Mouse (Mus musculus) cerebellum, postnatal 14 days (tissue): ENCODE data around the gene Trim29.

Experiments used
- DNase-seq, 2 experiments: peaks; one replicate each; pipeline ENCODE4 v3.0.0; 2021; ENCODE audit warnings: mixed read lengths in 2 of 2

Trim29 gene

DNA sequence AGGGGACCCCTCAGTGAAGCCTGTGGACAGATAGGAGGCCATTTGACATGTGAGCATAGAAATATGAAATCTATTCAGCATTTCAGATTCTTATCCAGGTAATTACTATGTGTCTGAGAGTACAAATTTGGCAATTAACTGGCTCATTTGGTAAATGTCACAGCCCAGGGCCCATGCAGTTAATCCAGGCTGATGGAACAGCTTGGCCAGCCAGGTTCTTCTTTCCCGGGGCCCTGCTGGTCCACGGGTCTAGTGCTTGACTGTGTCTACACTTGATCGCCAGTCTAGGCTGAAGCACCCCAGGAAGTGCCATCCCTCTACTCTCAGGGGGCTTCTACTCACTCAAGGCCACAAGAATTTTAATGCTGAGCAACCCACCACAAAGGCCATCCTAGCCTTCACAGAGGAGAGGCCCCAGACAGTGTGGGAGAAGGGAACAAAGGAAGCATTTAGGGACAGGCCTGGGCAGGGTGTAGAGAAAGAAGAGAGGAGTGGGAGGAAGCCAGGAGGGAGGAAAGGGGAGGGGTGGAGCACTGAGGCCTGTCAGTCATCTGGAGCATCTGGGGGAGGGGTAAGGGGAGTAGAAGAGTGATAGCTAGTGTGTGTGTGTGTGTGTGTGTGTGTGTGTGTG, 4.8 kb downstream of the Trim29 start:
- no peak for DNase-seq

DNA sequence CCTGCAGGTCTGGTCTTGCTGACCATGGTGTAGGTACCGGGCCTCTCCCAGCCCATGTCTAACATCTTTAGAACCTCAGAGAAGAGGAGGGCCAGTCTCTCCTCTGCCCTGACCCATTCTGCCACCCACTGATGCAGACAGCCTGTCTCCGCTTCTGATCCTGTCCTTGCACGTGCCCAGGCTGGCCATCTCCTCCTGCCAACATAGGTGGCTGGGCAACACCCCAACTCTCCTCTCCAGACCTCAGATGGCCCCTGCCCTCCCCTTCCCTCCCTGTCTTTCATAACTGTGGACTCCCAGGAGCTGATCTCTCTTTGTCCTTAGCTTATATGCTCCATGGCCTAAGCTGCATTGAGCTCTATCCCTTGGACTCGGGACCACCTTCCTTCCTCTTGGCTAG, 5.8 kb downstream of the Trim29 start:
- peak; percentile 65 to 81 for DNase-seq

DNA sequence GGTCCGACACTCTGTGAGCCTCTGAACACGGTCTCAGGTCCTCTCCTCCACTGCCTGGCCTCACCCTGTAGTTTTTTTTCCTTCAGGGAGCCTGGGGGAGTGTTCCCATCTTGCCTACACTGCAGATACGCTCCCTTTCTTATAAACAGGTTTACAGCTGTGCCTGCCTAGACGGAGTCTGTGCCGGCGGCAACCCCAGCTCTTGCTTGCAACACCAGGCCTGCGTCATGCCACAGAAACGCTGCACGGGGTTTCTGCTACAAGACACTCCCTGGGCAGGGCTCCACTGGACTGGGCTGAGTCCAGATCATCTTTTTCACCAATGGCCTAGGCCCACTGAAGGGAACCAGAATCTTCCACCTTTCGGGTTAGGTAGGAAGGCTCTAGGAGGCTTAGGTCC, 8.0 kb downstream of the Trim29 start:
- no peak for DNase-seq

DNA sequence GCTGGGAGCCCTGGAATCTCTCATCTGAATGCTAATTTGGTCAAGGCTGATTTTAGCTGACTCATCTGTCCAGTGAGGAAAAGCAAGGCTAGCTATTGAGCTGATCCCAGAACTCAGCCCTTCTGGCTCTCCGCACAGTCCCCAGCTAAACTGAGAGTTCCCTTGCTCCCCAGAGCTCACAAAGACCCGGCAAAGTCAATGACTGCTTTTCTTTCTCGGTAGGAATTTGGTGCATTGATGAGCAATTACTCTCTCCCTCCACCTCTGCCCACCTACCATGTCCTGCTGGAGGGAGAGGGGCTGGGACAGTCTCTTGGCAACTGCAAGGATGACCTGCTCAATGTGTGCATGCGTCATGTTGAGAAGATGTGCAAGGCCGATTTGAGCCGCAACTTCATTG, 11.3 kb downstream of the Trim29 start:
- no peak for DNase-seq

DNA sequence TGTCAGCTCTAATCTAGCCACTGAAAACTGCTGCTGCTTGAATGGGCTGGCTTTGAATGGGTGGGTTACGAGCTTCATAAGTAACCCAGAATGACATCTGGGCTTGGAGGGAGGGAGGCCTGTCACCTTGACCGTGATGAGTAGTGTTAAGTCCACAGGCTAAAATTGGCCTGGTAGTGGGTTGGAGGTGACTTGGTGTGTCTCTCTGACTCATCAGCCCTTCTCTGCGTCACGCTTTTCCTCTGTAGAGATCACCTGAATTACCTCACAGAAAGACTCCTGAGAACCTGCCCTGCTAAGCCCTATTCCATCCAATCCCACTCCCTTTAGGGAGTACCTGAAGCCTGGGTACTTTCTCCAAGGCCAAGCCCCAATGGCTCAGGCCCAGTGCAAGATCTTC, 12.0 kb downstream of the Trim29 start:
- DNase-seq: no peak

DNA sequence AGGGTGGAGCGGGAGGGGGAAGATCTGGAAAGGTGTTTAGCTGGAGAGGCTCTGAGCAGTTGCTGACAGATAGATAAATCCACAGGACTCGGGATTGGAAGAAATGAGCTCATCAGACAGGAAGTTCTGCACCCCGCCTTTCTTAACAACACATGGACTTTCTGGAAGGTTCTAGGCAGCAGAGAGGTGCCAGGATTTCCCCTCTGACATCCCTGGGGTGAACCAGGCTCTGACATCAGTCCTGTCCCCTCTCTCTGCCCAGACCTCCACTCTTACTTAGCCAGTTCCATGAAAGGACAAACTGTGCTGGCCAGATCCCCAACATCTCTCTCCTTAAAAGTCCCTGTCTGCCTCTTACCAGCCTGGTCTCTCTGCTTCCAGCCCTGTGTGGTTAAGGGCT, 14.8 kb downstream of the Trim29 start:
- no peak for DNase-seq

DNA sequence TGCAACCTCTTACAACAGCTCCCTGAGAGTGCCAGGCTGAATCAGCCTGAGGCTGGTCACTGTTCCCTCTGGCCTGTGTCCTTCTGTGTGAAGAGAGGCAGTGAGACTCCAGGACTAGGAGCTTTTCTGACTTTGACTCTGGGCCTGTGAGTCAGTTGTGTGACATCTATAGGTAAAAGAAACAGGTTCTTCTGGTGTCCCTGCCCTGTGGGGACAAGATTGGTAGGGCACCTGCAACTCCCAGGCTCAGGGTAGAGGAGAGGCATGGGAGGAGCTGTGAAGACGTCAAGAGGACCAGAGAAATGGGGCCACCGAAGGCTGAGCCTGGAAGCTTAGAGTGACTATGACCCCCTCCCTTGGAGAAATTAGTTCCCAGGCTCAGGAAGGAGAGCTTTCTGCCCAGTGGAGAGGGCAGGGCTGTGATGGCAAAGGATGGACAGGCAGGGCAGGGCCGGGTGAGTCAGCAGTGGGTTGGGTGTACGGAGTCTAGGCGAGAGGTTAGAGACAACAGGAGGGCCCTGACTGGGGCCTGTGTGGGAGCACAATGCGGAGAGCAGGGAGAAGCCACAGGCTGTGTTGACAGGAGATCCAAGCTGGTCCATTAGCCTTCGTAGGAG, 15.5 kb downstream of the Trim29 start:
- DNase-seq: no peak

DNA sequence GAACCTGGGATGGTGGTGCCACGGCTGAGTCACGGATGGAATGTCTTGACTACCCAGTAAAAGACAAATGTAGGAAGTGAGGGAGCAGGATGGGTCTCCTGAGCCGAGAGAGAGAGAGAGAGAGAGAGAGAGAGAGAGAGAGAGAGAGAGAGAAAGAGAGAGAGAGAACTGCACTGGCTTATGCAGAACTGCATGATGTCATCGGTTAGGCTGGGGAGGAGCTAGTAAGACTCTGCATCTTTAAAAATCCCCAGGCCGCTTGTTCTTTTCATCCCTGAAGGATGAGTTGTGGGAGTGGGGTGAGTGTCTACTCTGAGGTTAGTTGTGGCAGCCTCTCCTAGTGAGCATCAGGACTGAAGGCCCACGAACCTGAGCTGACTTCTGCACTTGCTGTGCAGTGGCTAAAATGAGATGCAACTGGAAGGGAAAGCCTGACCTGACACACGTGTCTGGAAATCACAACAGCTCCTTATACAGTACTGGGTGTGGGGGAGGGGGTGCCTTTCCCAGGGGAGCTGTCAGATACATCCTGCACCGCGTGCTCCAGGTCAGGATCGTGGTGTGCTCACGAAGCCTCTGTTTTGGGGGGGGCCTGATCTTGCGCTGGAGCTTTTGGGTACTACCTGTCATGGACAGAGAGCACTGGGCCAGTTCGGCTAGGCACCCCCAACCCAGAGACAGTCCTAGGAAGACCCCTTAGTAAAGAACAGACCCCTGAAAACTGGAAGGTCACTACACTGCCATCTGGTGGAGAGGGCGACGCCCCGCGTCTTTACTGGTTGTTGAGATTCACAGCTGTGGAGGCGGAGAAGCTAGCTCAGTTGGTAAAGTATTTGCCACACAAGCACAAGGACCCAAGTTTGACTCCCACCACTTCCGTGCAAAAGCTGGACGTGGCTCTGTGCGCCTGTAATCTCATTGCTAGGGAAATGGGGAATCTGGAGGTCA, 16.8 kb downstream of the Trim29 start:
- peak in 1 of 2 experiments; percentile 49 for DNase-seq

DNA sequence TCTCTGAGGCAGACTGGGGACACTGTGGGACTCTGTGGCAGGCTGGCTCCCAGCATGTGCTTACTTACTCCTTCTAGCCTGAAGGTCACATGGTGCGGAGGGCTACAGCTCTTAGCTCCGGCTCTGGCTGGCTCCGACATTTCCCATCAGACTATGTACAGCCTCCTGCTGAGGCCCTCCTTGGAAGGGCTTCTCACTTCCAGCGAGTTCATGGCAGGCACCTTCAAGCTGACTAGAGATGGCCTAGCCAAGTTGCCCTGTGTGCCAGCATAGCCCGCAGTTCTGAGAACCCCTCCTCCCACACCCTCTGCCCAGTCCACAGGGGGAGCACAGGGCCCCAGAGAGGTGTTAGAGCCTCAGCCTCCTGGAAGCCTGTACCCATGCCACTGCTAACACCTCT, 19.8 kb downstream of the Trim29 start:
- DNase-seq: peak; percentile 59 to 73

DNA sequence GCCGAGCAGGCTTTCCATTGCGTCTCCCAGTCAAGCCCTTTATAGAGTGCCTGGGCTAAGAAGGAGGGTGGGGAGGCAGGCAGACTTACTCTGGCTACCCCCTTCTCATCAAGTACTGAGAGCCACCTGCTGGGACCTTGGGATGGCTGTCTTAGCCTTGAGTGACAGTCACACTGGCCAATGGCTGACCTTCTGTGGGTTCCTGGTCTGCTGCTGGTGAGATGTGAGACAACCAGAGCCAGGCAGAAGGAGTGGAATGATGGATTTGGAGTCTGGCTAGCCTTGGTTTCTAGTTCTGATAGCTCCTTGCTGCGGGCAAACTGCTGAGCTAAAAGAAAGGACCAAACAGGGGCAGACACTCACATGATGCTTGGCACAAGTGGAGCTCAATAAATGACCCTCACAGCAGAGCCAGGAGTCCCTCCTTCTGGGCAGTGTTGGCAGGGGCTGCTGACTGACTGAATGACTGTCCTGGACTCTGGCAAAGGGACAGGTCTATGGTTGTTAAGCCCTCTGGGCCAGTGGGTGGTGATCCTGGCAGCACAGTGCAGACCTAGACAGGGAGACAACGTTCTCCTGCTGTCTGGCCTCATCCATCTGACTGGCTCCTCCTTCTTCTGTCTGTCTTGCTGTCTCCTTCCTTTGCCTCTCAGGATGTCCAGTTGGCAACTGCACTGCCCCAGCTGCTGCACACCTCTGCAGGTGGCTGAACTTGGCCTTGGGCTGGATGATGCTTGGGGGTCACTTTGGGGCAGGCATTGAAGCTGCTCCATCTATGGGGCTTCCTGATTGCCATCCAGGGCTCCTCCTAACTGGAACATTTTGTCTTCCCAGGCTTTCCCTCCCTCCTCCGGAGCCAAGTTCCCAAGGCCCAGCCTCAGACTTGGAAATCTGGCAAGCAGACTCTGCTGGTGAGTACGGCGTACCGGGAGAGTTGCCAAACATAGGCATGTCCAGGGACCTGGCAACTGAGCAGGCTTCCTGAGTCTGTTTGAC, 21.1 kb downstream of the Trim29 start:
- peak; percentile 82 to 89 for DNase-seq

DNA sequence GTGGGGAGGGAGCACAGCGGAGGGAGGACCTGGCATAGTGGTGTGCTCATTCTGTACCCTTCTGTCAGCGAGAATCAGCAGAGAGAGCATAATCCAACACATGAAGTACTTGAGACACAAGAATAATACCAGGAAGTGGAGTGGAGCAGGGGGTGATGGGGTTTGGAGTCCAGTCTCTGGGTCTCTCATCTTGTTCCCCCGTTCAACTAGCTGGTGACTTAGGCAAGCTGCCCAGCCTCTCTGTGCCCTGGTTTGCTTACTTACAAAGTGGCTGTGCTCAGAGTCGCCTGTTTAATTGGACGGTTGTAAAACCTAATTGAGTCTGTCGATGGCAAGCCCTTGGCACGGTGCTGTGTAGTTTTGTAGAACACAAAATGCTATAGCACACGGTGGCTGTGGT, 23.8 kb downstream of the Trim29 start:
- DNase-seq: peak in 1 of 2 experiments; percentile 40

DNA sequence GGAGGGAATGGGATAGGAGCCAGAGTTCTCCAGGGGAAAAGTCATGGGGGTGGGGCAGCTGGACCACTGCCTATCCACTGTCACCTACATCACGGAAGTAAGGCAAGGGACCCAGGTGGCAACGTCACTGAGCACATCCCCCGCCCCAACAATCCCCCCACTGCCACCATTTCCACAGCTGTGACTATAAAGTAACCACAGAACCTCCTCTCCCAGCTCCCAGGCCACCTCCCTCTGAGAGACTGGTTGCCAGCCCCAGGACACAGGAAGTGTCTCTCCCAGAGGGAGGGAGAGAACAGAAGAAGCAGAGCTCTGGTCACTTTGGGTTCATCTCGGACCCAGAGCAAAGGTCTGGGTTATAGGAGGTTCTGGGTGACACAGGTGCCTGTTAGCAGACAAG, 27.0 kb downstream of the Trim29 start:
- DNase-seq: no peak

DNA sequence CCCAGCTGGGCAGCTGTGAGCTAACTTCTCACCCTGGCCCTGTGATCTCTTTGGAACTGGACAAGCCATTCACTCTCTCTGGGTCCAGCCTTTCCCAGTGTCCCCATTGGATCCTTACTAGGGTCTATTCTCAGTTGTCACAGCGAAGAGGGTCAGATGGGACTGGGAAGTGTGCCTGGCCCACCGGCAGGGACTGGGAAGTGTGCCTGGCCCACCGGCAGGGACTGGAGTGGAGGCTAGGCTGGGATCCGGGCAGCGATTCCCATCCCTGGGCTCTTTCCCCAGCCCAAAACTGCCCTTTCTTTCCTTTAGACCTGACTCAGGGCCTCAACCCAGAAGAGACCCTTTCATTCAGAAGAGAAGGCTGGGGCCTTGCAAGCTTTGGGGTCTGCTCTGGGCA, 27.4 kb downstream of the Trim29 start:
- peak; percentile 51 to 67 for DNase-seq

DNA sequence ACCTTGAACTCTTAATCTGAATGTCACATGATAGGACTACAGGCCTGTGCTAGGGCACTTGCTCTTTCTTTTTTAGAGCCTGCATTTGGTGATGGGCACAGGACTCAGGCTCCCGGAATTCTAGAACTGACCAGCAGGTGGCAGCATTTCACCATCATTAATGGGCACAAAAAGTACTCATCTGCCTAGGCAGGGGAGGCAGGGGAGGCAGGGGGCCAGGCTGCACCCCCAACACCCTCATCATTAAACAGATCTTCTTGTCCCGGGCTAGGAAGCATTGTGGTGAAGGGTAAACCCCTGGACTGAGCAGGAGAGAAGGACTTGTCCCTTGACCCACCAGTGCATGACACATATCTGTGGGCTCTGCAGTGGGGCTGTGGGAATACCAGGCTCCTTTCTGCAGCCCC, 29.0 kb downstream of the Trim29 start:
- DNase-seq: peak; percentile 90 to 92

DNA sequence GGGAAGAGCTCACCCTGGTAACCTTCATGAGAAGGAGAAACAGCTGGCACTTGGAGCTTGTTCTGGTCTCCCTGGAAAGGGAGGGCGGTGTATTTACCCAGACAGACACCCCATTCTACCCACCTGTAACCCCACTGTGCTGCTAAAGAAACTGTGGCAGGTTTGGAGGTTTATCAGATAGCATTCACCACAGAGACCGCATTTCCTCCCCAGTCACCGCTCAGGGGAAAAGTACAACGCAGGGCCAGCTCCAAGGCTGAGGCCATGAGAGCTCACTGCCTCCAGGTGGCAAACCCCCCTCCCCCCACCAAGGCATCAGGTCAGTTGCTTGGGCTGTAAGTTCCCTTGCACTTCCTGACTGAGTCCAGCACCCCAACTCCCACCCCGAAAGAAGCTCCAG, 39.4 kb downstream of the Trim29 start:
- DNase-seq: no peak

DNA sequence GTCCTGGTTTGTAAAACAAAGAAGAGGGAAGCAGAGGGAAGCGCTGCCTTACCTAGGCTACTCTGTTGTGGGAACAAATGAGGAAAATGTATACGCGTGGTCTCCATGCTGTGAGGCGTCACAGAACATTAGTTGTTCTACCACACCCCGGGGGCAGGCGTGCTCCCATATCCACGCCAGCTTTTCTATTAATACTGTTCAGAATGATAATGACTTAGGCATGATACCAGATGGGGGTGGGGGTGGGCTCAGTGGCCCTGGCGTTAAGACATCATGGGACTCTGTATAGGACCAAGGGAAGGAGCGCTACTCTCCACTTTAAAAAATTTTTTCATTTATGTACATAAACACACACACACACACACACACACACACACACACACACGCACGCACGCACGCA, 40.4 kb downstream of the Trim29 start:
- DNase-seq: no peak

DNA sequence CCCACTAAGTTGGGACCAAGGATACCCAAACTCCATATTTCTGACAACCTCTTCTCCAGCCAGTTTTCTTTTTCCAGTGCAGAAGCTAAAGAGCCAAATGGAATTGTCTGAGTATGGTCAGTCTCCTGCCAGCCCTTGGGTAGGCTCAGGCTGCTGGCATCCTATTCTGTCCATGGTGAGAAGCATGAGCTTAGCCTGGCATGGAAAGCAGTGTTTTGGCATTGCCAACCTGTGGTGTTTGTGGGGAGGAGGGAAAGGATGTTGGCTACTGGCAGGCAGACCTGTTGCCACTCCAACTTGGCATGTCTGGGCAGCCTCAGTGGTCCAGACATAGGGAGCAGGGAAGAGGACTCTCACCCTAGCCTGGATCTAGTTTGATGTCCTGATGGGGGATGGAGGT, 46.4 kb downstream of the Trim29 start:
- peak; percentile 49 to 60 for DNase-seq

DNA sequence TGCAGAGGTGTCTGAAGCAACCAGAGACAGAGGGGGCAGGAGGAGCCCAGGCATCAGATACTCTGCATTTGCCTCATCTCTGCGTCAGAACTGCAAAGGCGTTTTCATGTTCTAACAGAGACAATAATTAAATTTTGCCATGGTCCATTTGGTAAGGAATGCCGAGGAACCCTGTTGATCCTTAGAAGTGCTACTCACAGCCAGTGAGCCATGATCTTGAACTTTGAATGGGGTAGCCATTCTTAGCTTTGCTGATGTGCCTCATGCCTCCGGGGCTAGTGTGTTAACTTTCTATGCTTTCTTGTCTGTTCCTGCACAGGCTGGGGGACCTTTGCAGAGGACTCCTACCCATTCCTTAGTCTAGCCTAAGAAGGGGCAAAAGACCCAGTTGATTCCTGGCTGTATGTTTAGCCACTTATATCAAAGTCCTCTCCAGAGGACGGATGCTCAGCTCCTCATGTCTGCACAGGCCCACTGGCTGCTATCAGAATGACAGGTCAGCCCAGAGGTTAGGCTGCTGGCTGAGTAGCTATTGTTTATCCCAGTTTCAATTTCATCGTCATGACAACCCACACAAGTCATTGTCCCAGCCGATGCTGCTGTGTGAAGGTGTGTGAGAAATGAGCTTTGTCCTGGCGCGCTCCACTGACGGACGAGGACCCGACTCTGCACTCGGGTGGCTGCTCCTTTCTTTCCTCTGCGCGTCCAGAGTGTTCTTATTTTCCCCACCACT, 48.1 kb downstream of the Trim29 start:
- no peak for DNase-seq

DNA sequence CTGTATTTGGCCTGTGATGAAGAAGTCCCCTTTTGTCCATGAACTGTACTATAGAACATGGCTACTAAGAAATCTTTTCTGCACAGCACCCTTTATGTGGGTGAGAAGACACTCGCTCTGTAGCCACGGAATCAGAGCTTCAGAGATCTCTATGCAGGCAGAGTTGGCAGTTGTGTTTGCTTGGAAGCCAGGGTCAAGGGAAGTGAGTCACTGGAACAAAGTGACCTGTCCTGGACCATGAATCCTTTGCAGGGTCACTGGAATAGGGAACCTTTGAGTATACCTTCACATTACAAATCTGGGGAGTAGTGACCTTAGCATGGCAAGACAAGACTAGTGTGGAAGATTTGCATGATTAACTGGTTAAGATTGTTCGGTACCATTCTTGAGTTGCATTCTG, 58.1 kb downstream of the Trim29 start:
- no peak for DNase-seq

DNA sequence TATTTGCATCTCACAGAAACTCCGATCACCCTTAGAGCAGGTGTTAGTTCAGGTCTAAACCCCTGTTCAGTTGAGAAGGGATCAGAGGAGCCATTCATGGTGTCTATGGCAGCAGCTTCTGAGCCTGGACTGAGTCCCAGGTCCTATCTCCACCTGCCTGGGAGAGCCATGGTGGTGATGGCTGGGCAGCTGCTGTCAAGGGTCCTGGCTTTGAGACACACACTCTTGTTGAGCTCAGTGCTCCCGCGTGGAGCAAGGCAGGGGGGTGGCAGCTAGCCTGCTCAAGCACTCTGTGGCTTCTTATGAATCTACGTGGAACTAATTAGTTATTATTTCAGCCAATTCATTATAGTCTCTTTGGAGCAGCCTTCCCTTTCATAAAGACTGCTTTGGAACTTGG, 73.2 kb downstream of the Trim29 start:
- DNase-seq: no peak

DNA sequence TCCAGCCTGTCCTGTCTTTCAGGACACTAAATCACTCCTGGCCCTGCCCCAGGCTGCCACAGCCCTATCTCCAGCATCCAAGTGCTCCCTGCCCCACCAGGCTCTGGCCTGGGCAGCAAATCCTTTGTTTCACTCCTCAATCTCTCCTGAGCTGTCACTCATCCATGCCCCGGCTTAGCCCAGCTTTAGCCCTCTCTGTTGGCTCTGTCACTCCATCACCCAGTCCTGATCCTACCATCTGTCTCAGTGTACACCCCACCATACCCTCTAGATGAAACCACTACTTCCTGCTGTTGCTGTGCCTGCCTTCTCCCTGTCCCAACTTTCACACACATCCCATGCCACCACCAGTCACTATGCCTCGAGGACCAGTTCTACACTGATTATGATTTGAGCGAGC, 73.8 kb downstream of the Trim29 start:
- DNase-seq: no peak
